Mouse (Mus musculus) kidney, adult 18-20 months (tissue): ENCODE data around the gene Taok3.

ENCODE experiments used
- DNase-seq: peaks from one replicate; pipeline ENCODE4 v3.0.0; 2021

Gene Taok3

GRCm38 (mm10) chr5:117147187-117148095 is 27.5 kb downstream of the Taok3 start:
- no peak for DNase-seq

DNA sequence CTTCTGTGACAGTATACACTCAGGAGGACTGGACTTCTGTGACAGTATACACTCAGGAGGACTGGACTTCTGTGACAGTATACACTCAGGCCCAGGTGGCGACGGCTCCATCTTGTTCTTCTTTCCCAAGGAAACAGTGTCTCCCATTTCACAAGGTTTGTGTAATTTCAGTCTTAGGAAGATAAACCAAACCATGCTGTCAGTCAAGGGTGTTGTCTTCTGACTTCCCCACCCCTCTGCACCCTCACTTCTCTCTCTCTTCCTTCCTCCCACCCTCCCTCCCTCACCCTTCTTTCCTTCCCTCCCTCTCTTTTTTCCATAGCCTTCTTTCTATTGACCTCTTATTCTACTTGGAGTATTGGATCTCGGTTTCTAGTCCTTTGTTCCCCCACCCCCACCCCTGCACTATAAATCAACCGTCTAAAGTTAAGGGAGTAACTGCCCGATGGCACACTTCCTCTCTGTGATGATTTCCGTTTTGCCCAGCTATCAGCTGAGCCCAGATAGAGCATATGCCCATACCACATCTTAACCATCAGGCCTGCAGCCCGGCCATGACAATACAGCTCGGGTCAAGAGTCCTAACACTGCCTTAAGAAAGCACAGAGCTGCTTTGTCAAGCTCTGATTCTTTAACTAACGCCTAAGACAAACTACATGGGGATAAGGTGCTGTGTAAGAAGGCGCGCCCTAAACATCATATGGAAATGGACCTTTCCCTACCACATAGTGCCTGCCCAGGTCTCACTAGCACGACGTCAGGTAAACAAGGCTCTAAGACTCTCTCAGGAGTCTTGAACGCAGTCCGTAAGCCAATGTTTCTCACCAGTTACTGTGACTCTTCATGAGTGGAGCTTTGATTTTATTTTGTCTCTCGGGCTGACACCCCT is 29.4 kb downstream of the Taok3 start:
- DNase-seq = no peak

DNA sequence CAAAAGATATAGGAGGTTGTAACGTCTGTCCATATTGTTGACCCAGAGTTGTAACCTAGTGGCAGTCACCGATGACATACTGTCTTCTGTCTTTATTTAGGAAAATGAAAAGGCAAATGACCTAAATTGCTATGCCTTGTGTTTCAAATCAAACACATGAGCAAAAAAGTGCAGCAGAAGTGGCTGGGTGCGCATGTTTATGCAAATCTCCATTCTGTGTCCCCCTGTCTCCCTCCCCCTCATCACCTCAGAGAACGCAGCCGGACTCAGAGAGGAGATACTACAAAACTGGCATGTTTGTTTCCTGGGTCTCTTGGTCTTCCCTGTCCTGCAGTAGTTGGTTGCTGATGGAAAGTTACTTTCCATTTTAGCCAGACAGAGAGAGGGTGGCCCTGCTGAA is 30.1 kb downstream of the Taok3 start:
- DNase-seq = no peak

GRCm38 (mm10) chr5:117152944-117153343 is 33.0 kb downstream of the Taok3 start:
- no peak for DNase-seq

DNA sequence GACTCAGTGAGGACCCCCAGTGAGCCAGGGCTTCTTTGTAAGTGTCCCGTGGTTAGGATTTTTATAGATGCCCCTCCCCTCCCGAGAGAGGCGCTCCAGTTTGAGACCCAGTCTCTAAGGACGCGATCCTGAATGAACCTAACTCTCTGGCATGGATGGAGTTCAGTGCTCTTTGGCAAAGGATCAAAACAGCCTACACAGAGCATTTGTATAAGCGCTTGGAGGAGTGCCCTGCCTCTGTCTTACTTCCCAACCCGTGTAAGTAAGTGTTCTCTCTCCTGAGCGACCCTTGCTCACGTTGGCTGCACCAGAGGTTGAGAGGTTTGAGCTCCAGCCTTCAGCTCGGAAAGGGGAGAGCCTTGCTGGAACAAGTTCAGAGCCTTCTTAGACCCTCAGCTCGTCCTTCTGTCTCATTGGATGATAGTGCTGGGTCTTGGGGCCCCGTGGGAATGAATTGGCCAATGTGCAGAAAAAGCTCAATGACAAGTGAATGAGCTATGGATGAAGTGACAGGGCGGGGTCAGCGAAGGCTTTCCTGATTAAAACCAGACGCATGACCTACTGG is 33.7 kb downstream of the Taok3 start:
- peak; percentile 37 for DNase-seq

GRCm38 (mm10) chr5:117158335-117159018 is 38.5 kb downstream of the Taok3 start:
- peak; percentile 27 for DNase-seq

DNA sequence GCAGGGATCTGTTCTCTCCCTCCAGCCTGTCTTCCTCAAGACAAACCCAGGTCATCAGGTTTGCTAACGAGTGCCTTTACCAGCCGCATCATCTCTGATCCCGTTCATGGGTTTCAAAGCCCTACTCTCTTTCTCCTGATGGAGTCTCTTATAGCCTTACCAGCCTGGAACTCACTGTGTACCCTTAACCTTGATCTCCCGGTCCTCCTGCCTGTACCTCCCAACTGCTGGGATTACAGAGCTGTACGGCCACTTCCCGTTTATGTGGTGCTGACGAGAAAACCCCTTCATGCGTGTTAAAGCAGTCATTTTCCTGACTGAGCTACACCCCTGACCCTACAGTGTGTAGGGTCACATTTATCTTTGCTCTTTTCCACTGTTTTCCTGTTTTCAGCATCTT is 39.4 kb downstream of the Taok3 start:
- DNase-seq = no peak

- no peak for DNase-seq
These were observed 39.9 kb downstream of the Taok3 start for GRCm38 (mm10) chr5:117159805-117160291.

- DNase-seq = peak; percentile 13
These were observed 40.6 kb downstream of the Taok3 start for GRCm38 (mm10) chr5:117160499-117160898.

DNA sequence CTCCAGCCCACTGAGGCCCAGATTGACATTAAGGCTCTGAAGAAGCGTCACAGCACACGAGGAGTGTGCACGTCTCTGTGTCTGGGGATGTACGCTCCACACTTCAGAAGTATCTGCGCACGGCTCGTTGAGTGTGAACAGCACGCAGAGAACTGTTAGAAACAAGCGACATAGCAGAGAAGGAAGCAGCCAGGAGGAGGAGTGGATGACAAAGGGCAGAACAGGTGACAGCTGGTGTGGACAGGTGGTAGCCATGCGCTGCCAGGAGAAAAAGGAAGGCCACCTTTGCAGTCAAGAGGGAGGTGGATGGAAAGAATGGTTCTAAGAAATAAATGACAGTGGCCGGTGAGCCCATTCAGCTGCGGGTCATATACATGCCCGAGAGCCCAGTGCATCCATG is 43.9 kb downstream of the Taok3 start:
- DNase-seq = no peak

DNA sequence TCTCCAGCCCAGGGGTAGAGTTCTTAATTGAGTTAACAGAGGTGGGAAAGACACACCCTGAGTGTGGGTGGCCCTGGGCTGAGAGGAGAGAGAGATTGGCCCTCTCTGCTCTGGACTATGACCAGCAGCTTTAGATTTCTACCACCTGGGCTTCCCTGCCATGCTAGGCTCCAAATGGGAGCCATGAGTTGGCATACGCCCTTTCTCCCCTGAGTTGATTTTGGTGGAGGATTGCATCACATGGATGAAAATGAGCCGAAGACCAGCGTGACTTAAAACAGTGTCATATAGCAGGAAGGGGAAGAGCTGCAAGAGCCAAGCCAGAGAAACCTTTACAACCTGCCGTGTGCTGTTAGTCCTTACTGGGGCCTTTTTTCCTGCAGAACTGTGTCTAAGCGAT is 44.6 kb downstream of the Taok3 start:
- DNase-seq = no peak

GRCm38 (mm10) chr5:117164923-117165322 is 45.0 kb downstream of the Taok3 start:
- DNase-seq = no peak

DNA sequence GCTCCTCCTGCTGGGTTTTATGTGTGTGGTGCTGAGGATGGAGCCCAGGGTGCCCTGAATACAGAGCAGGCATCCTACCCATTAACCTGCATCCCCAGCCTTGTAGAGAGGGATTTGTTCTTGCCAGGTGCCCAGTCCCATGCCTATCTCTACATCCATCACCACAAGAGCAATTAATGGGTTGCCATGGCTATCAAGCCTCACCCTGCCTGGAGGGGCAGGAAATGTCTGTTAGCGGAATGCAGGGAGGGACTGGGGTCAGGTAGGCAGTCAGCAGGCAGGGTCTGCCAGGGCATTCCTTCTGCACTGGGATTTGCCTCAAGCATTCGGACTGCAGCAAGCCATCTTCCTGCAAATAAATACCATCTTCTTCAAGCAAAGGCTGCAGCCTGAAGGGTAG is 46.0 kb downstream of the Taok3 start:
- DNase-seq = no peak

- peak; percentile 10 for DNase-seq
These were observed 47.0 kb downstream of the Taok3 start for GRCm38 (mm10) chr5:117166811-117167365.

DNA sequence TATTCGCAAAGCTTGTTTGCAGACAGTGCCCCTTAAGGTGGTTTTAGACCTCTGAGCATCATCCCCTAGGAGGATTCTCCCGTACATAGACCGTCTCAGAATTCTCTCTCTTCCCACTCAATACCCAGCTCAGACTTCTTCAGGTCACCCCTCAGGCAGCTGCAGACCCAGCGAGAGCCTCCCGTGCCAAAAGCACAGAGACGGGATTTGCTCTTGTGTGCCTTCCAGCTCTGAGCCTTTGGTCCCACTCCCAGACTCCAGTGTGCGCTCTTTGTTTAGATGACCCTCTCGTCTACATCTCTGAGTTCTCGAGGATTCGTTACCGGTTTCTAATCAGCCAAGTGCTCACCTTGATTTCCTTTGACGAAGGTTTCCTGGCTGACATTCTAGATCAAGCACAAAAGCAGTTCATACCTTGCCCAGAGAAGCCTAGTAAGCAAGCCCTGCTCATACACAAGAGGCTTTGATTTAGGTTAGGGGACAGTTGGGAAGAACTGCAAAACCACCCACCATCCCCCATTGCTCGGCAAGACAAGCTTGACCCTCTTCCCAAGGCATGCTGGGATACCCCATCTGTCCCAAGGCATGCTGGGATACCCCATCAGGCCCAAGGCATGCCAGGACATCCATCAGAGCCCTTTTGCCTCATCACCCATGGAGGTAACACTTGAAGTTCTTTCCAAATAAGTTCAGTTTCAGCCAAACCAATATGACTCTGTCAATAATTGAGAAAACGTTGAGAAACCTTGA is 48.6 kb downstream of the Taok3 start:
- DNase-seq = no peak

DNA sequence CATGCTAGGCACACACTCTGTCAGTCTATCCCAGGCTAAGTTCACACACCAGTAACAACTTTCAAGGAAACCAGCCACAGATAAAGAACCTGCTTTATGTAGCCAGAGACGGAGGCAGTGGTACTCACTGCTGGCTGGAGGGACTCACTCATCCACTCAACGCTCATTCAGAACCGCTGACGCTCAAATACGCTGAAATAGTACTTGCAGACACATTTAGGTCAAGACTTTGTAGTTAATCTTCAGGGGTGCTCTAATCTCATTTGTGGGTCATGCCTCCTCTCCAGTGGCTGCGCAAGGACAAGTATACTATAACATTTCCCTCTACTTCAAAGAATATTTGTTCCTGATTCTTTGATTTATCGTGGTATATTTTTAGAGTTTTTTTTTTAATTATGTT is 54.1 kb downstream of the Taok3 start:
- DNase-seq = no peak

GRCm38 (mm10) chr5:117175896-117176295 is 56.0 kb downstream of the Taok3 start:
- no peak for DNase-seq

DNA sequence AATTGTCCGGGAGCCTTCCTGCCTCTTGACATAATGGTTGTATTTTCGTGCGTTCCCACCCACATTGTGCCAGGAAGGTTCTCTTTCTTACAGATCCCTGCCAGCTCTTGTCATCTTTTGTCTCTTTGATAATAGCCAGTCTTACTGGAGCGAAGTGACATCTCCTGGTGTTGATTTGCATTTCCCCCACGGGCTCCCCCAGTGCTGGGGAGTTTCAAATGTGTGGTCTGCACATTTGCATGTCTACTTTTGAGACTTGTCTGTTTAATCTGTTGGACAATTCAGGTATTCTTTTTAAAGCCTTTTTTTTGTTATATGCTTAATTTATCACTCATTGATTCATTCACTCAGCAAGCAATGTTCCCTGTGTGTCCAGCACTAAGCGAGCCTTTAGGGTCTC is 58.1 kb downstream of the Taok3 start:
- DNase-seq = no peak

DNA sequence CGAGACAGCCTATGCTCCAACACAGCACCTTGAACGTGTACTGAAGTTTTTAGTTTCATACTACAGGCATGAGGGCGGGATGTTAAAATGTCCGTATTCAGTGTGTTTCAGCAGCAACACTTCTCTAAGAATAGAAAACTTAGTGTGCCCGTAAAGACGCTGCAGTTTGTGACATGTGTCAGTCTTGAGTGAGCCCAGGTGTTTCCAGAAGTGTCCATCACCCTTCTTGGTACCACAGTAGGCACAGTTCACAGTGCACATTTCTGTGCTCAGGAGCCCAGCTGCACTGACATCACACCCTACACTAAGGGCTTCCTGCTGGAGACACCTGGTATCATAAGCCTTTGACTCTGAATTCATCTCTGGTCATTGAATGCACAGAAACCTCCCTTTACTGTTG is 58.6 kb downstream of the Taok3 start:
- no peak for DNase-seq

GRCm38 (mm10) chr5:117181921-117182320 is 62.0 kb downstream of the Taok3 start:
- no peak for DNase-seq

DNA sequence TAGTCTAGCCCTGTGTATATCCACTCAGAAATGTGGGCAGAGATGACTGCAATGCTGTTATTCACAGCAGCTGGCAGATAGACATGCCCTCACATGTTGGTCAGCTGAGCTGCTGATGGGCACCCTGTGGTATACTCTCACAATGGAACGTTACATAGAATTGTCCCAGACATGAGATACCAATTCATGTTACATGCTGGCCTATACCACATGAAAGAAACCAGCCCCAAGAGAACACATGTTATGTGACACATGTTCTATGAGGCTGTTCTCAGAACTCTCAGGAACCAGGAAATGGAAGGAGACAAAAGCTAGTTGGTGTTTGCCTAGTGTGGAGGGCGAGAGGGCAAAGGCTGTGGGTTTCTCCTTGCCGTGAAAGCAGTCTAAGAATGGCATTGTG is 62.5 kb downstream of the Taok3 start:
- no peak for DNase-seq

- DNase-seq = no peak
These were observed 64.9 kb downstream of the Taok3 start for GRCm38 (mm10) chr5:117184832-117185231.
